Mouse (Mus musculus) brown adipose tissue, adult 24 weeks (tissue): Measurements from ENCODE around the gene Pkig. TPM values are rescaled to one million over a fixed set of nuclear protein-coding genes. Genes with fewer than 3 reads are reported as not detected.
"Not testable (repeated sequence)": the region's sequence is repeated elsewhere in the genome, so short reads cannot be mapped to it uniquely, and the experiment has no call there.

Experiments used
- H3K27ac ChIP-seq: fragments of 200-500 bp; replicated peaks from 2 replicates; pipeline ENCODE4 v1.5.1; 2012; ENCODE audit warnings: low read depth, mild to moderate bottlenecking, low read length
- H3K4me1 ChIP-seq: fragments of 200-500 bp; 2 replicates; pipeline ENCODE4 v1.6.1; 2012; ENCODE audit warnings: low read length, mixed read lengths; ENCODE audit not compliant: control insufficient read depth, insufficient read depth, insufficient read length
- H3K4me3 ChIP-seq: fragments of 200-500 bp; 2 replicates; pipeline ENCODE4 v1.5.1; 2012; ENCODE audit warnings: low read depth, mild to moderate bottlenecking, low read length, moderate library complexity; ENCODE audit not compliant: insufficient read depth
- polyA plus RNA-seq: library from polyadenylated mRNA; stranded (reverse); fragments of >200 nt; gene quantifications from 2 replicates; pipeline ENCODE4 v1.2.4, GENCODE M21; 2012; ENCODE audit not compliant: missing spikeins, insufficient read depth, insufficient read length

Gene Pkig
- polyA plus RNA-seq, 1 experiment = 19.7 TPM

- Histone ChIP-seq H3K4me1 (peaks cover 9% of the 10 kb centered on the region), H3K27ac (no peak overlapping the region), H3K4me3 (no peak overlapping the region)
Measured at GRCm38 (mm10) chr2:163634211-163634610, 24.0 kb upstream of the Pkig start.

- H3K4me1 ChIP-seq = peaks cover 9% of the 10 kb centered on the region
- no peak overlapping the region for H3K4me3 ChIP-seq
- no peak overlapping the region for H3K27ac ChIP-seq
Measured at GRCm38 (mm10) chr2:163636057-163636456, 22.1 kb upstream of the Pkig start.

- peaks cover 16% of the 10 kb centered on the region for H3K4me1 ChIP-seq
- no peak overlapping the region for H3K27ac ChIP-seq
- H3K4me3 ChIP-seq = 0 out of 2 replicates have a peak overlapping the region, but pooled peaks have one; percentile 3
Measured at GRCm38 (mm10) chr2:163637655-163638266, 20.4 kb upstream of the Pkig start.

GRCm38 (mm10) chr2:163640493-163640892 is 17.7 kb upstream of the Pkig start:
- H3K27ac ChIP-seq = peak overlapping the region; percentile 28; the same call in 1 of the 2 replicates
- peak overlapping the region; percentile 3; the same call in 1 of the 2 replicates for H3K4me3 ChIP-seq
- peaks cover 16% of the 10 kb centered on the region for H3K4me1 ChIP-seq

GRCm38 (mm10) chr2:163641681-163642080 is 16.5 kb upstream of the Pkig start:
- Histone ChIP-seq H3K4me1 (peaks cover 15% of the 10 kb centered on the region), H3K4me3 (no peak overlapping the region), H3K27ac (peak overlapping the region; percentile 67)

- Histone ChIP-seq H3K4me3 (peak overlapping the region; percentile 81), H3K4me1 (peaks cover 10% of the 10 kb centered on the region), H3K27ac (peak overlapping the region; percentile 92)
Measured at GRCm38 (mm10) chr2:163642685-163643575, 15.3 kb upstream of the Pkig start.

- Histone ChIP-seq H3K27ac (peak overlapping the region; percentile 92), H3K4me3 (peak overlapping the region; percentile 81), H3K4me1 (peaks cover 9% of the 10 kb centered on the region)
Measured at GRCm38 (mm10) chr2:163643576-163643971, 14.6 kb upstream of the Pkig start.

GRCm38 (mm10) chr2:163644047-163644446 is 14.1 kb upstream of the Pkig start:
- peak overlapping the region; percentile 92 for H3K27ac ChIP-seq
- H3K4me3 ChIP-seq = peak overlapping the region; percentile 81
- peaks cover 9% of the 10 kb centered on the region for H3K4me1 ChIP-seq

GRCm38 (mm10) chr2:163644575-163645385 is 13.4 kb upstream of the Pkig start, which contains the start of gene Serinc3:
Gene Serinc3 (minus strand): TSS chr2:163645131.
- H3K4me3 ChIP-seq = peak within 1 kb of the TSS; percentile 81
- peak within 1 kb of the TSS; percentile 92 for H3K27ac ChIP-seq
- H3K4me1 ChIP-seq = peaks cover 7% of the 10 kb centered on the region

GRCm38 (mm10) chr2:163645700-163646460 is 12.3 kb upstream of the Pkig start:
- no peak overlapping the region for H3K27ac ChIP-seq

GRCm38 (mm10) chr2:163646461-163647080 is 11.6 kb upstream of the Pkig start:
- Histone ChIP-seq H3K4me1 (peaks cover 6% of the 10 kb centered on the region), H3K4me3 (no peak overlapping the region), H3K27ac (no peak overlapping the region)

More at GRCm38 (mm10) chr2:163645700-163646460, 12.3 kb upstream of the Pkig start:
- Histone ChIP-seq H3K4me3 (no peak overlapping the region), H3K4me1 (peaks cover 7% of the 10 kb centered on the region)

GRCm38 (mm10) chr2:163655699-163656098 is 2.5 kb upstream of the Pkig start:
- not testable (repeated sequence) for H3K27ac ChIP-seq, H3K4me1 ChIP-seq, H3K4me3 ChIP-seq

- H3K27ac ChIP-seq = no peak overlapping the region
- peaks cover 22% of the 10 kb centered on the region for H3K4me1 ChIP-seq
- H3K4me3 ChIP-seq = no peak overlapping the region
Measured at GRCm38 (mm10) chr2:163657486-163657885, 700 bp upstream of the Pkig start.

- peak overlapping the region; percentile 96 for H3K4me3 ChIP-seq
Measured at GRCm38 (mm10) chr2:163658941-163659340, 755 bp downstream of the Pkig start.

More at GRCm38 (mm10) chr2:163658941-163659340, 755 bp downstream of the Pkig start:
- H3K4me1 ChIP-seq = peaks cover 25% of the 10 kb centered on the region
- peak overlapping the region; percentile 72 for H3K27ac ChIP-seq
